Mouse (Mus musculus): ENCODE results near the gene Gabrp. TPM values are rescaled to one million over a fixed set of nuclear protein-coding genes. Genes with fewer than 3 reads are reported as not detected.

Gabrp gene
- total and polyA plus RNA-seq, 3 experiments: 0.08 TPM; not detected in 2

DNA sequence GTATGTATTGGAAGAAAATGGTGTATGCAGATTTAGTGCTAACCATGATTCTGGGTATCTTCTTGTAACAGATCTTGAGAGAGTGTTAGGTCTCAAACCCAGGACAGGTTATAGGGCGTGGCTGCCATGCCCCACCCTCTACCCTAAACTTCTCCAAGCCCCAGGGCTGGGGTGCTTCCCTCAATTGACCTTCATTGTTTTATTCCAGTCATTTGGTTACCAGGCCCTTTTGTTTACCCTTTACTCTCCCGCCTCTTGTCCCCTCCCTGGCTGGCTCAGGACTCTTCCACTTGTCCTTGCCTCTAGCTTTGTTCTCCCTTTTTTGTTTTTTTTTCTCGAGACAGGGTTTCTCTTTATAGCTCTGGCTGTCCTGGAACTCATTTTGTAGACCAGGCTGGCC is 45.2 kb downstream of the Gabrp start:
- Histone ChIP-seq H3K4me1 (ENCODE audit: control insufficient read depth in 1 of 2, insufficient read depth in 2 of 2) (no peaks in the 10 kb centered on the region), H3K4me3 (replicated peaks in 1 of 3; ENCODE audit: low read depth in 2 of 3, low read length in 2 of 3, poor library complexity in 1 of 3) (no peak overlapping the region), H3K9ac (ENCODE audit: insufficient read depth, low read depth) (no peak overlapping the region), H3K27me3 (replicated peaks) (no peaks in the 10 kb centered on the region), H3K79me2 (replicated peaks; ENCODE audit: control insufficient read depth, extremely low read depth, insufficient read depth, poor library complexity, severe bottlenecking) (no peaks in the 10 kb centered on the region), H3K9me3 (replicated peaks; ENCODE audit: low read length) (no peaks in the 10 kb centered on the region), H3K36me3 (replicated peaks in 1 of 2; ENCODE audit: control insufficient read depth in 1 of 2, insufficient read depth in 1 of 2, low read length in 1 of 2) (no peaks in the 10 kb centered on the region), H3K4me2 (ENCODE audit: insufficient read depth, low read depth, poor library complexity, severe bottlenecking) (no peak overlapping the region), H3K27ac (ENCODE audit: insufficient read depth, low read depth) (no peak overlapping the region)
- TF ChIP-seq MXI1 (IDR thresholded peaks at IDR 0.05; ENCODE audit: low read depth, low read length): no peak
- TF ChIP-seq NRF1 (IDR thresholded peaks at IDR 0.05; ENCODE audit: low read depth, low read length): no peak
- TF ChIP-seq ETS1 (conservative IDR thresholded peaks at IDR 0.05; ENCODE audit: low read depth, low read length): no peak
- no peak for TF ChIP-seq JUN (IDR thresholded peaks at IDR 0.05; ENCODE audit: insufficient read depth, low read depth, low read length)
- no peak for TF ChIP-seq JUND (conservative IDR thresholded peaks at IDR 0.05; ENCODE audit: low read depth, low read length)
- no peak for TF ChIP-seq E2F4 (IDR thresholded peaks at IDR 0.05; ENCODE audit: insufficient replicate concordance, low read depth, low read length)
- TF ChIP-seq ZNF384 (IDR thresholded peaks at IDR 0.05; ENCODE audit: low read depth, low read length): no peak
- TF ChIP-seq PAX5 (IDR thresholded peaks at IDR 0.05; ENCODE audit: low read length): no peak
- no peak for TF ChIP-seq TCF12 (IDR thresholded peaks at IDR 0.05; ENCODE audit: low read depth, low read length)
- DNase-seq (ENCODE audit: extremely low read depth): no peak
- dilution Hi-C loops (cut with MboI; ENCODE audit: extremely low pct_ligation_motif_present, extremely low pct_unique_long_range_greater_than_20kb, low sequenced_read_pairs): no loop called here
- in situ Hi-C loops (cut with MboI; ENCODE audit: low pct_ligation_motif_present, low pct_unique_long_range_greater_than_20kb, low sequenced_read_pairs): no loop called here

DNA sequence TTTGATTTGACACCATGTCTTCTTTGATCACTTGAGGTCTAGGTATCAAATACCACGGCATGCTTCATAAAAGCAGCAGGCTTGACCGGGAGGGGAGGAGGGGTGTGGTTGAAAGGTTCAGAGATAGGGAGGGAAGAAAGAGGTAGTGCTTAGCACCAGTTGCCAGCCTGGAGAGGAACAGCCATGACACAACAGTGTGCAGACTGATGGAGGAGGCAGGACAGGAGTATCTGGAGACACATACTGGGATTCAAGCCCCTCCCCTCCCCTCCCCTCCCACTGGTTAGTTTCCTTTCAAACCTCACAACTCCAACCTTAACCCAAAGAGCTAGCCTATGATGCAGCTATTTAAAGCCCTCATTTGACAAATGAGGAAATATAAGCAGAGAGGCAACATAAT is 49.2 kb downstream of the Gabrp start:
- dilution Hi-C loops (cut with MboI; ENCODE audit: extremely low pct_ligation_motif_present, extremely low pct_unique_long_range_greater_than_20kb, low sequenced_read_pairs): no loop called here
- no peaks in the 10 kb centered on the region for H3K79me2 ChIP-seq (replicated peaks; ENCODE audit: control insufficient read depth, extremely low read depth, insufficient read depth, poor library complexity, severe bottlenecking)
- no peak overlapping the region for H3K27ac ChIP-seq (ENCODE audit: insufficient read depth, low read depth)
- H3K27me3 ChIP-seq (replicated peaks): no peaks in the 10 kb centered on the region
- no peak for TF ChIP-seq RAD21 (IDR thresholded peaks at IDR 0.05; ENCODE audit: low read depth, low read length)
- no peak for TF ChIP-seq SIN3A (IDR thresholded peaks at IDR 0.05; ENCODE audit: low read length)
- TF ChIP-seq HCFC1 (IDR thresholded peaks at IDR 0.05; ENCODE audit: low read depth, low read length): no peak
- TF ChIP-seq MAZ (IDR thresholded peaks at IDR 0.05; ENCODE audit: low read depth, low read length): no peak
- no peak for TF ChIP-seq CHD2 (IDR thresholded peaks at IDR 0.05; ENCODE audit: low read length)
- TF ChIP-seq E2F4 (IDR thresholded peaks at IDR 0.05; ENCODE audit: insufficient replicate concordance, low read depth, low read length): no peak
- no peak for TF ChIP-seq MAFK (IDR thresholded peaks at IDR 0.05; ENCODE audit: insufficient replicate concordance, low read length)
- TF ChIP-seq RCOR1 (conservative IDR thresholded peaks at IDR 0.05; ENCODE audit: low read depth, low read length): no peak
- no peak for TF ChIP-seq ZC3H11A (IDR thresholded peaks at IDR 0.05; ENCODE audit: low read depth, low read length)
- TF ChIP-seq USF1 (IDR thresholded peaks at IDR 0.05; ENCODE audit: low read depth, low read length): no peak
- H3K9me3 ChIP-seq (replicated peaks; ENCODE audit: low read length): no peaks in the 10 kb centered on the region
- H3K4me1 ChIP-seq (ENCODE audit: control insufficient read depth in 1 of 2, insufficient read depth in 2 of 2): peaks cover 5 to 22% of the 10 kb centered on the region in 2 experiments
- no peak overlapping the region for H3K4me2 ChIP-seq (ENCODE audit: insufficient read depth, low read depth, poor library complexity, severe bottlenecking)
- no peak overlapping the region for H3K4me3 ChIP-seq (replicated peaks in 1 of 3; ENCODE audit: low read depth in 2 of 3, low read length in 2 of 3, poor library complexity in 1 of 3)
- in situ Hi-C loops (cut with MboI; ENCODE audit: low pct_ligation_motif_present, low pct_unique_long_range_greater_than_20kb, low sequenced_read_pairs): no loop called here
- H3K9ac ChIP-seq (ENCODE audit: insufficient read depth, low read depth): no peak overlapping the region
- DNase-seq (ENCODE audit: extremely low read depth): no peak
- H3K36me3 ChIP-seq (replicated peaks in 1 of 2; ENCODE audit: control insufficient read depth in 1 of 2, insufficient read depth in 1 of 2, low read length in 1 of 2): no peaks in the 10 kb centered on the region
